Mouse (Mus musculus) heart, embryonic 14.5 days (tissue): ENCODE measurements around the gene Ccne1. TPM values are rescaled to one million over a fixed set of nuclear protein-coding genes. Genes with fewer than 3 reads are reported as not detected.

Experiments used
- ATAC-seq: fragments of 200-750 bp; cut with Nextera tagmentation; 2 replicates; pipeline ENCODE4 v1.8.0; 2017; ENCODE audit warnings: low read depth, moderate TSS enrichment; ENCODE audit not compliant: insufficient number of reproducible peaks, insufficient read depth, low FRiP score
- H3K27ac ChIP-seq, 2 experiments: fragments of 200-500 bp in 1 of 2; fragments of 300-500 bp in 1 of 2; sonication (generic) in 1 of 2; replicated peaks in 1 of 2; 2 replicates each; pipeline ENCODE4 v1.5.1; 2012 to 2014; ENCODE audit warnings: low read depth in 2 of 2, low read length in 2 of 2, control low read depth in 1 of 2, mild to moderate bottlenecking in 1 of 2, mixed read lengths in 1 of 2; ENCODE audit not compliant: control insufficient read depth in 1 of 2, insufficient read depth in 1 of 2
- H3K27me3 ChIP-seq: fragments of 300-500 bp; sonication (generic); 2 replicates; pipeline ENCODE4 v1.6.1; 2014; ENCODE audit warnings: mild to moderate bottlenecking, low read length, control low read depth; ENCODE audit not compliant: control insufficient read depth, insufficient read depth
- H3K36me3 ChIP-seq: fragments of 300-500 bp; sonication (generic); 2 replicates; pipeline ENCODE4 v1.6.1; 2014; ENCODE audit warnings: mild to moderate bottlenecking, control low read depth, low read length, mixed read lengths; ENCODE audit not compliant: control insufficient read depth, insufficient read depth
- H3K4me1 ChIP-seq, 2 experiments: fragments of 200-500 bp in 1 of 2; fragments of 300-500 bp in 1 of 2; sonication (generic) in 1 of 2; 2 replicates each; pipeline ENCODE4 v1.6.1; 2012 to 2014; ENCODE audit warnings: low read length in 2 of 2, control low read depth in 1 of 2, mixed read lengths in 1 of 2; ENCODE audit not compliant: control insufficient read depth in 2 of 2, insufficient read depth in 2 of 2
- H3K4me2 ChIP-seq: fragments of 300-500 bp; sonication (generic); 2 replicates; pipeline ENCODE4 v1.6.1; 2014; ENCODE audit warnings: mild to moderate bottlenecking, low read length
- H3K4me3 ChIP-seq, 2 experiments: fragments of 200-500 bp in 1 of 2; fragments of 300-500 bp in 1 of 2; sonication (generic) in 1 of 2; 2 replicates each; pipeline ENCODE4 v1.5.1; 2012 to 2014; ENCODE audit warnings: low read length in 2 of 2, mild to moderate bottlenecking in 2 of 2, control low read depth in 1 of 2, low read depth in 1 of 2, moderate library complexity in 1 of 2; ENCODE audit not compliant: control insufficient read depth in 1 of 2, insufficient read depth in 1 of 2
- H3K9ac ChIP-seq: fragments of 300-500 bp; sonication (generic); 2 replicates; pipeline ENCODE4 v1.6.1; 2014; ENCODE audit warnings: mild to moderate bottlenecking, low read length
- H3K9me3 ChIP-seq: fragments of 300-500 bp; sonication (generic); 2 replicates; pipeline ENCODE4 v1.6.1; 2016; ENCODE audit warnings: low read length, control low read depth; ENCODE audit not compliant: control insufficient read depth
- WGBS: fragments of 180-500 bp; shearing (Covaris S2); extraction: QIAGEN DNeasy Blood & Tissue Kit; methylation state at CpG from one replicate; pipeline ENCODE4 v1.1.7; 2014; 5-methylcytosine and 5-hydroxymethylcytosine counted together
- polyA plus RNA-seq: library from polyadenylated mRNA; unstranded; fragments of >200 nt; fragmentation: Nextera tagmentation; extraction: Ambion mirVana; gene quantifications from 2 replicates; pipeline ENCODE4 v1.2.1, GENCODE M21; 2014

Gene Ccne1
- polyA plus RNA-seq, 1 experiment from 2014 or later: 29.2 TPM

GRCm38 (mm10) chr7:38077189-38077588 lies 30.1 kb downstream of the Ccne1 start:
- 52% methylated on average over 7 of the region's 7 CpGs for WGBS
- no peak for ATAC-seq

GRCm38 (mm10) chr7:38075487-38075886 lies 31.8 kb downstream of the Ccne1 start:
- Histone ChIP-seq H3K4me1 (peaks cover 5% of the 10 kb centered on the region in 2 experiments; a peak in 1 of 4 replicates), H3K27me3 (peaks cover 9% of the 10 kb centered on the region; the same call in 1 of the 2 replicates), H3K4me3 (no peak overlapping the region), H3K9me3 (no peaks in the 10 kb centered on the region), H3K36me3 (no peaks in the 10 kb centered on the region), H3K4me2 (no peak overlapping the region), H3K27ac (no peak overlapping the region), H3K9ac (no peak overlapping the region)
- WGBS: 57% methylated on average over 6 of the region's 6 CpGs
- no peak for ATAC-seq

More at GRCm38 (mm10) chr7:38077189-38077588, 30.1 kb downstream of the Ccne1 start:
- H3K4me1 ChIP-seq: peaks cover 5% of the 10 kb centered on the region in 2 experiments; a peak in 1 of 4 replicates
- H3K4me3 ChIP-seq: no peak overlapping the region
- no peaks in the 10 kb centered on the region for H3K36me3 ChIP-seq
- H3K4me2 ChIP-seq: no peak overlapping the region
- peaks cover 9% of the 10 kb centered on the region; the same call in 1 of the 2 replicates for H3K27me3 ChIP-seq
- H3K27ac ChIP-seq: no peak overlapping the region
- no peak overlapping the region for H3K9ac ChIP-seq
- H3K9me3 ChIP-seq: no peaks in the 10 kb centered on the region

GRCm38 (mm10) chr7:38074920-38075319 lies 32.4 kb downstream of the Ccne1 start:
- 46% methylated on average over 10 of the region's 10 CpGs for WGBS
- Histone ChIP-seq H3K9ac (peak overlapping the region; percentile 41; the same call in 1 of the 2 replicates), H3K9me3 (no peaks in the 10 kb centered on the region), H3K4me3 (0 out of 4 replicates have a peak overlapping the region, but pooled peaks of 1 of the 2 experiments have one; percentile 6), H3K36me3 (no peaks in the 10 kb centered on the region), H3K27ac (no peak overlapping the region), H3K4me1 (peaks cover 5% of the 10 kb centered on the region in 2 experiments; a peak in 1 of 4 replicates), H3K4me2 (peak overlapping the region; percentile 54), H3K27me3 (peaks cover 9% of the 10 kb centered on the region; the same call in 1 of the 2 replicates)
- ATAC-seq: no peak

- peaks cover 5% of the 10 kb centered on the region in 2 experiments; a peak in 1 of 4 replicates for H3K4me1 ChIP-seq
- peak overlapping the region in 1 of 2 experiments; percentile 6; a peak in 1 of 4 replicates for H3K4me3 ChIP-seq
- no peaks in the 10 kb centered on the region for H3K36me3 ChIP-seq
- 3% methylated on average over 14 of the region's 14 CpGs for WGBS
- ATAC-seq: no peak
- peak overlapping the region; percentile 41; the same call in 1 of the 2 replicates for H3K9ac ChIP-seq
- no peak overlapping the region for H3K27ac ChIP-seq
- H3K9me3 ChIP-seq: no peaks in the 10 kb centered on the region
- peaks cover 9% of the 10 kb centered on the region; the same call in 1 of the 2 replicates for H3K27me3 ChIP-seq
- peak overlapping the region; percentile 54 for H3K4me2 ChIP-seq
Observed at GRCm38 (mm10) chr7:38074514-38074913, 32.8 kb downstream of the Ccne1 start.

GRCm38 (mm10) chr7:38073782-38074181 lies 33.6 kb downstream of the Ccne1 start:
- WGBS: 23% methylated on average over 3 of the region's 3 CpGs
- Histone ChIP-seq H3K4me2 (no peak overlapping the region), H3K36me3 (no peaks in the 10 kb centered on the region), H3K27ac (no peak overlapping the region), H3K9me3 (no peaks in the 10 kb centered on the region), H3K4me3 (no peak overlapping the region), H3K27me3 (peaks cover 9% of the 10 kb centered on the region; the same call in 1 of the 2 replicates), H3K9ac (no peak overlapping the region), H3K4me1 (peaks cover 5% of the 10 kb centered on the region in 2 experiments; a peak in 1 of 4 replicates)
- no peak for ATAC-seq

- H3K9me3 ChIP-seq: no peaks in the 10 kb centered on the region
- H3K4me3 ChIP-seq: no peak overlapping the region
- no peak overlapping the region for H3K27ac ChIP-seq
- 60% methylated on average over 5 of the region's 5 CpGs for WGBS
- peaks cover 2 to 5% of the 10 kb centered on the region in 2 experiments; a peak in 1 of 4 replicates for H3K4me1 ChIP-seq
- ATAC-seq: no peak
- no peaks in the 10 kb centered on the region for H3K36me3 ChIP-seq
- H3K27me3 ChIP-seq: peaks cover 9% of the 10 kb centered on the region; the same call in 1 of the 2 replicates
- no peak overlapping the region for H3K4me2 ChIP-seq
- no peak overlapping the region for H3K9ac ChIP-seq
Observed at GRCm38 (mm10) chr7:38071065-38071464, 36.3 kb downstream of the Ccne1 start.

- H3K27ac ChIP-seq: no peak overlapping the region
- H3K4me1 ChIP-seq: peaks cover 2 to 5% of the 10 kb centered on the region in 2 experiments; a peak in 1 of 4 replicates
- H3K4me2 ChIP-seq: no peak overlapping the region
- 32% methylated on average over 2 of the region's 2 CpGs for WGBS
- no peak overlapping the region for H3K9ac ChIP-seq
- H3K4me3 ChIP-seq: no peak overlapping the region
- H3K9me3 ChIP-seq: no peaks in the 10 kb centered on the region
- no peak for ATAC-seq
- peaks cover 9% of the 10 kb centered on the region; the same call in 1 of the 2 replicates for H3K27me3 ChIP-seq
- no peaks in the 10 kb centered on the region for H3K36me3 ChIP-seq
Observed at GRCm38 (mm10) chr7:38070663-38071062, 36.7 kb downstream of the Ccne1 start.
